15 mouse cellular contexts compared by ENCODE assay signal in genomic region chr11:109758616-109759215, GRCm38 (mm10). TPM values are rescaled to one million over a fixed set of nuclear protein-coding genes. Genes with fewer than 3 reads are reported as not detected.
A peak's percentile ranks its signal among the peaks of the same experiment; 100 is the strongest.
DNase-seq lines count a peak whose midpoint lies in the region; ATAC-seq lines count a peak whose summit lies in the region.
"Had no signal": no experiment of that assay in that cellular context is flagged by ENCODE, and none has a peak within 500 bp of the region (broad histone marks: within the 10 kb centered on the region; RNA-seq: fewer than 3 reads in every experiment).

No protein-coding gene starts in this region.

- H3K4me2 ChIP-seq in kidney, embryonic 16.5 days (replicated peaks; ENCODE audit: low read depth, low read length) = no peak overlapping the region
- no peak overlapping the region for H3K4me2 ChIP-seq in forebrain, embryonic 13.5 days
- H3K4me2 ChIP-seq: liver, embryonic 12.5 days had no signal

- no peaks in the 10 kb centered on the region for H3K9me3 ChIP-seq in kidney, embryonic 16.5 days (ENCODE audit: low read length)
- H3K9me3 ChIP-seq in forebrain, embryonic 13.5 days (replicated peaks) = no peaks in the 10 kb centered on the region; the same call in 1 of the 2 replicates
- H3K9me3 ChIP-seq: liver, embryonic 12.5 days had no signal

- H3K4me3 ChIP-seq in kidney, embryonic 16.5 days (ENCODE audit: low read length) = no peak overlapping the region
- H3K4me3 ChIP-seq in forebrain, embryonic 13.5 days = no peak overlapping the region
- H3K4me3 ChIP-seq: liver, embryonic 12.5 days had no signal

- no peak overlapping the region for H3K9ac ChIP-seq in kidney, embryonic 16.5 days (replicated peaks; ENCODE audit: low read length)
- no peak overlapping the region for H3K9ac ChIP-seq in forebrain, embryonic 13.5 days
- H3K9ac ChIP-seq: forebrain, postnatal 0 days; liver, embryonic 12.5 days had no signal

- no peaks in the 10 kb centered on the region for H3K4me1 ChIP-seq in kidney, embryonic 16.5 days (ENCODE audit: insufficient read depth, low read length)
- no peaks in the 10 kb centered on the region for H3K4me1 ChIP-seq in forebrain, embryonic 13.5 days
- H3K4me1 ChIP-seq: liver, embryonic 12.5 days had no signal

- H3K27ac ChIP-seq in kidney, embryonic 16.5 days (ENCODE audit: low read length) = no peak overlapping the region
- H3K27ac ChIP-seq in forebrain, embryonic 13.5 days = no peak overlapping the region
- H3K27ac ChIP-seq: liver, embryonic 12.5 days had no signal

- DNase-seq in CD4-positive, CD25-positive, alpha-beta regulatory T cell, adult 2 months (ENCODE audit: low read depth, low spot score) = peak; percentile 22
- peak; percentile 60 for DNase-seq in kidney, adult 11 months
- peak; percentile 32 to 40 for DNase-seq in right cerebral cortex, postnatal 10 days (ENCODE audit: low spot score in 2 of 2)
- no peak for DNase-seq in right cerebral cortex, postnatal 36 days (ENCODE audit: low spot score in 2 of 2)
- no peak for DNase-seq in frontal cortex, postnatal 36 days (ENCODE audit: low spot score in 2 of 2)
- DNase-seq: cerebellum, adult 11-12 months; embryo, embryonic 11 days; forebrain, postnatal 0 days; gastrocnemius, postnatal 14 days; lung, postnatal 10 days; midbrain, embryonic 14.5 days had no signal

- no peaks in the 10 kb centered on the region for H3K27me3 ChIP-seq in kidney, embryonic 16.5 days (ENCODE audit: insufficient read depth, low read length)
- H3K27me3 ChIP-seq in forebrain, embryonic 13.5 days = no peaks in the 10 kb centered on the region
- H3K27me3 ChIP-seq: liver, embryonic 12.5 days had no signal

- 87% methylated on average over 2 of the region's 2 CpGs for WGBS in kidney, embryonic 16.5 days
- WGBS in forebrain, embryonic 13.5 days = 93% methylated on average over 2 of the region's 2 CpGs

- ATAC-seq in CD4-positive, CD25-positive, alpha-beta regulatory T cell, adult 4 months = no peak
- no peak for ATAC-seq in kidney, embryonic 16.5 days (ENCODE audit: low FRiP score, low TSS enrichment)
- no peak for ATAC-seq in forebrain, embryonic 13.5 days
- ATAC-seq: forebrain, postnatal 0 days; liver, embryonic 12.5 days had no signal

- no peaks in the 10 kb centered on the region for H3K36me3 ChIP-seq in kidney, embryonic 16.5 days (ENCODE audit: insufficient read depth, low read length)
- no peaks in the 10 kb centered on the region for H3K36me3 ChIP-seq in forebrain, embryonic 13.5 days (ENCODE audit: poor library complexity, severe bottlenecking)
- H3K36me3 ChIP-seq: liver, embryonic 12.5 days had no signal

RNA-seq across cellular contexts. Expression of gene Fam20a, which starts 36.6 kb away (rescaled TPM):
- 1 to 10 TPM in 1 of 2 experiments, under 1 TPM in 1; 0.91 to 1.7 TPM for polyA plus RNA-seq in CD4-positive, CD25-positive, alpha-beta regulatory T cell, adult 4 months (2017; shearing (Covaris generic))
- polyA plus RNA-seq in kidney, embryonic 16.5 days (2015; fragmentation: Nextera tagmentation; extraction: Ambion mirVana) = 2.9 TPM in 2 replicates
- 1.1 and 1.8 TPM in 2 replicates for polyA plus RNA-seq in forebrain, embryonic 13.5 days (2015; fragmentation: Nextera tagmentation; extraction: Ambion mirVana)

Comparison
In these comparisons a context has a peak if more than half of its experiments do, and no peak if none do; other contexts are left out.
1. DNase-seq: peak in CD4-positive, CD25-positive, alpha-beta regulatory T cell, adult 2 months (single experiment), kidney, adult 11 months (single experiment) and right cerebral cortex, postnatal 10 days (2 of 2); none in right cerebral cortex, postnatal 36 days (0 of 2) and frontal cortex, postnatal 36 days (0 of 2).